Mouse (Mus musculus): Measurements from ENCODE around the gene Slc32a1. TPM values are rescaled to one million over a fixed set of nuclear protein-coding genes. Genes with fewer than 3 reads are reported as not detected.

The Slc32a1 gene
- total and polyA plus RNA-seq, 2 experiments from 2014 or later, result 16.7 to 79.8 TPM

- Histone ChIP-seq H3K4me3 (ENCODE audit: low read length) (peak overlapping the region; percentile 6; the same call in 1 of the 2 replicates), H3K4me1 (ENCODE audit: insufficient read depth, low read length) (peaks cover 11% of the 10 kb centered on the region; the same call in 1 of the 2 replicates), H3K9me3 (ENCODE audit: low read length) (no peaks in the 10 kb centered on the region), H3K9ac (replicated peaks; ENCODE audit: low read length) (0 out of 2 replicates have a peak overlapping the region, but pooled peaks have one; percentile 1), H3K36me3 (ENCODE audit: insufficient read depth, low read length) (no peaks in the 10 kb centered on the region), H3K27ac (peak overlapping the region; percentile 23; the same call in 1 of the 2 replicates), H3K27me3 (ENCODE audit: insufficient read depth, low read length) (peaks cover 2% of the 10 kb centered on the region), H3K4me2 (ENCODE audit: low read depth, low read length) (peak overlapping the region; percentile 41)
- DNase-seq (ENCODE audit: low spot score) (no peak), ATAC-seq (no peak)
- TF ChIP-seq CTCF (IDR thresholded peaks at IDR 0.05; ENCODE audit: low read depth), result no peak
- WGBS, result 12% methylated on average over 7 of the region's 7 CpGs
Observed at GRCm38 (mm10) chr2:158595577-158595976, 15.0 kb upstream of the Slc32a1 start.

- ATAC-seq, result no peak
- no peak overlapping the region for H3K27ac ChIP-seq
- WGBS, result 75% methylated on average over 1 of the region's 1 CpGs
Observed at GRCm38 (mm10) chr2:158596803-158597202, 13.8 kb upstream of the Slc32a1 start.

GRCm38 (mm10) chr2:158600517-158600916, 10.1 kb upstream of the Slc32a1 start:
- ATAC-seq, result no peak
- WGBS, result 31% methylated on average over 3 of the region's 3 CpGs
- Histone ChIP-seq H3K4me3 (ENCODE audit: low read length) (no peak overlapping the region), H3K27me3 (ENCODE audit: insufficient read depth, low read length) (no peaks in the 10 kb centered on the region; the same call in 1 of the 2 replicates), H3K9me3 (ENCODE audit: low read length) (no peaks in the 10 kb centered on the region), H3K4me2 (ENCODE audit: low read depth, low read length) (no peak overlapping the region), H3K4me1 (ENCODE audit: insufficient read depth, low read length) (peaks cover 2% of the 10 kb centered on the region; the same call in 1 of the 2 replicates), H3K9ac (replicated peaks; ENCODE audit: low read length) (no peak overlapping the region), H3K36me3 (ENCODE audit: insufficient read depth, low read length) (no peaks in the 10 kb centered on the region), H3K27ac (no peak overlapping the region)
- TF ChIP-seq CTCF (IDR thresholded peaks at IDR 0.05; ENCODE audit: low read depth), result no peak
- DNase-seq (ENCODE audit: low spot score), result no peak

More at GRCm38 (mm10) chr2:158596803-158597202, 13.8 kb upstream of the Slc32a1 start:
- peaks cover 11% of the 10 kb centered on the region; the same call in 1 of the 2 replicates for H3K4me1 ChIP-seq (ENCODE audit: insufficient read depth, low read length)
- no peak overlapping the region for H3K4me2 ChIP-seq (ENCODE audit: low read depth, low read length)
- no peak overlapping the region for H3K9ac ChIP-seq (replicated peaks; ENCODE audit: low read length)
- no peaks in the 10 kb centered on the region for H3K9me3 ChIP-seq (ENCODE audit: low read length)
- H3K36me3 ChIP-seq (ENCODE audit: insufficient read depth, low read length), result no peaks in the 10 kb centered on the region
- DNase-seq (ENCODE audit: low spot score), result no peak
- H3K4me3 ChIP-seq (ENCODE audit: low read length), result no peak overlapping the region
- peaks cover 2% of the 10 kb centered on the region for H3K27me3 ChIP-seq (ENCODE audit: insufficient read depth, low read length)
- TF ChIP-seq CTCF (IDR thresholded peaks at IDR 0.05; ENCODE audit: low read depth), result no peak

- Histone ChIP-seq H3K4me2 (ENCODE audit: low read depth, low read length) (no peak overlapping the region), H3K4me1 (ENCODE audit: insufficient read depth, low read length) (no peaks in the 10 kb centered on the region; the same call in 1 of the 2 replicates), H3K27ac (no peak overlapping the region), H3K9ac (replicated peaks; ENCODE audit: low read length) (no peak overlapping the region), H3K36me3 (ENCODE audit: insufficient read depth, low read length) (no peaks in the 10 kb centered on the region), H3K9me3 (ENCODE audit: low read length) (no peaks in the 10 kb centered on the region), H3K27me3 (ENCODE audit: insufficient read depth, low read length) (no peaks in the 10 kb centered on the region; the same call in 1 of the 2 replicates), H3K4me3 (ENCODE audit: low read length) (no peak overlapping the region)
- ATAC-seq, result no peak
- TF ChIP-seq CTCF (IDR thresholded peaks at IDR 0.05; ENCODE audit: low read depth), result no peak
- no peak for DNase-seq (ENCODE audit: low spot score)
- whole genome bisulfite sequencing, result 81% methylated on average over 1 of the region's 1 CpGs
Observed at GRCm38 (mm10) chr2:158601326-158601725, 9.2 kb upstream of the Slc32a1 start.

GRCm38 (mm10) chr2:158602663-158603062, 7.9 kb upstream of the Slc32a1 start:
- Histone ChIP-seq H3K9me3 (ENCODE audit: low read length) (no peaks in the 10 kb centered on the region), H3K4me3 (ENCODE audit: low read length) (no peak overlapping the region), H3K4me1 (ENCODE audit: insufficient read depth, low read length) (no peaks in the 10 kb centered on the region; the same call in 1 of the 2 replicates), H3K4me2 (ENCODE audit: low read depth, low read length) (no peak overlapping the region), H3K27me3 (ENCODE audit: insufficient read depth, low read length) (peaks cover 9% of the 10 kb centered on the region), H3K27ac (peak overlapping the region; percentile 11; the same call in 1 of the 2 replicates), H3K9ac (replicated peaks; ENCODE audit: low read length) (no peak overlapping the region), H3K36me3 (ENCODE audit: insufficient read depth, low read length) (no peaks in the 10 kb centered on the region)
- peak; percentile 53 for ATAC-seq
- TF ChIP-seq CTCF (IDR thresholded peaks at IDR 0.05; ENCODE audit: low read depth), result no peak
- WGBS, result 22% methylated on average over 15 of the region's 15 CpGs
- DNase-seq (ENCODE audit: low spot score), result peak; percentile 43

- peak overlapping the region; percentile 75 for H3K27ac ChIP-seq
- H3K9me3 ChIP-seq (ENCODE audit: low read length), result no peaks in the 10 kb centered on the region
- peak overlapping the region; percentile 50 for H3K4me2 ChIP-seq (ENCODE audit: low read depth, low read length)
- H3K36me3 ChIP-seq (ENCODE audit: insufficient read depth, low read length), result no peaks in the 10 kb centered on the region
- peak overlapping the region; percentile 39; the same call in 1 of the 2 replicates for H3K9ac ChIP-seq (replicated peaks; ENCODE audit: low read length)
- peaks cover 38% of the 10 kb centered on the region for H3K27me3 ChIP-seq (ENCODE audit: insufficient read depth, low read length)
- WGBS, result 7% methylated on average over 4 of the region's 4 CpGs
- no peak for TF ChIP-seq CTCF (IDR thresholded peaks at IDR 0.05; ENCODE audit: low read depth)
- peak overlapping the region; percentile 22 for H3K4me3 ChIP-seq (ENCODE audit: low read length)
- no peaks in the 10 kb centered on the region; the same call in 1 of the 2 replicates for H3K4me1 ChIP-seq (ENCODE audit: insufficient read depth, low read length)
- peak; percentile 63 for DNase-seq (ENCODE audit: low spot score)
- ATAC-seq, result no peak
Observed at GRCm38 (mm10) chr2:158606511-158606964, 4.0 kb upstream of the Slc32a1 start.

GRCm38 (mm10) chr2:158609681-158610080, 886 bp upstream of the Slc32a1 start:
- Histone ChIP-seq H3K27me3 (ENCODE audit: insufficient read depth, low read length) (peaks cover 54% of the 10 kb centered on the region), H3K4me3 (ENCODE audit: low read length) (peak overlapping the region; percentile 40), H3K4me2 (ENCODE audit: low read depth, low read length) (peak overlapping the region; percentile 50), H3K4me1 (ENCODE audit: insufficient read depth, low read length) (no peaks in the 10 kb centered on the region), H3K9me3 (ENCODE audit: low read length) (no peaks in the 10 kb centered on the region), H3K27ac (peak overlapping the region; percentile 77), H3K36me3 (ENCODE audit: insufficient read depth, low read length) (no peaks in the 10 kb centered on the region), H3K9ac (replicated peaks; ENCODE audit: low read length) (peak overlapping the region; percentile 57)
- no peak for TF ChIP-seq CTCF (IDR thresholded peaks at IDR 0.05; ENCODE audit: low read depth)
- no peak for ATAC-seq
- DNase-seq (ENCODE audit: low spot score), result peak; percentile 48
- WGBS, result under 1% methylated on average over 27 of the region's 27 CpGs
